Mouse (Mus musculus): ENCODE data around the gene Eif4a1.
"Not testable (repeated sequence)": the region's sequence is repeated elsewhere in the genome, so short reads cannot be mapped to it uniquely, and the experiment has no call there.

The Eif4a1 gene

GRCm38 (mm10) chr11:69633128-69633866 is 38.9 kb downstream of the Eif4a1 start:
- no peak for DNase-seq (ENCODE audit: low spot score)

- DNase-seq (ENCODE audit: low spot score), result peak; percentile 100
Observed at GRCm38 (mm10) chr11:69632284-69633089, 39.7 kb downstream of the Eif4a1 start, which contains the start of gene Fxr2. Gene Fxr2, plus strand, starts transcription at chr11:69632990.

- DNase-seq (ENCODE audit: low spot score), result no peak
Observed at GRCm38 (mm10) chr11:69629802-69630201, 42.4 kb downstream of the Eif4a1 start.

GRCm38 (mm10) chr11:69628286-69628685 is 43.9 kb downstream of the Eif4a1 start:
- DNase-seq (ENCODE audit: low spot score), result peak; percentile 69

GRCm38 (mm10) chr11:69624339-69624738 is 47.9 kb downstream of the Eif4a1 start:
- DNase-seq (ENCODE audit: low spot score), result not testable (repeated sequence)

GRCm38 (mm10) chr11:69623006-69623405 is 49.2 kb downstream of the Eif4a1 start:
- no peak for DNase-seq (ENCODE audit: low spot score)

- DNase-seq (ENCODE audit: low spot score), result no peak
Observed at GRCm38 (mm10) chr11:69622406-69622805, 49.8 kb downstream of the Eif4a1 start.

- no peak for DNase-seq (ENCODE audit: low spot score)
Observed at GRCm38 (mm10) chr11:69621571-69622268, 50.5 kb downstream of the Eif4a1 start, which contains the start of gene Sat2. Gene Sat2, plus strand, starts transcription at chr11:69622024.

GRCm38 (mm10) chr11:69620394-69621081 is 51.7 kb downstream of the Eif4a1 start:
- no peak for DNase-seq (ENCODE audit: low spot score)

- no peak for DNase-seq (ENCODE audit: low spot score)
Observed at GRCm38 (mm10) chr11:69617805-69618204, 54.4 kb downstream of the Eif4a1 start, which contains the start of gene Shbg. Gene Shbg, minus strand, starts transcription at chr11:69617905.

Data from layer of hippocampus, adult 9-10 months (tissue).